Mouse (Mus musculus) liver, embryonic 14.5 days (tissue): ENCODE results near the gene Stx3. TPM values are rescaled to one million over a fixed set of nuclear protein-coding genes. Genes with fewer than 3 reads are reported as not detected.

Experiments used
- ATAC-seq: fragments of 200-750 bp; cut with Nextera tagmentation; 2 replicates; pipeline ENCODE4 v1.8.0; 2017; ENCODE audit warnings: moderate number of reproducible peaks, mild to moderate bottlenecking, moderate library complexity; ENCODE audit not compliant: insufficient read depth
- DNase-seq, 3 experiments: peaks; one replicate each; pipeline ENCODE4 v3.0.0-alpha.2; 2012 to 2013; ENCODE audit warnings: low read depth in 3 of 3, low spot score in 3 of 3
- H3K27ac ChIP-seq: fragments of 300-500 bp; sonication (generic); 2 replicates; pipeline ENCODE4 v1.5.1; 2014; ENCODE audit warnings: moderate library complexity, mild to moderate bottlenecking, control low read depth, inconsistent platforms
- H3K27me3 ChIP-seq: fragments of 300-500 bp; sonication (generic); 2 replicates; pipeline ENCODE4 v1.6.1; 2014; ENCODE audit warnings: mild to moderate bottlenecking, low read length, moderate library complexity; ENCODE audit not compliant: control insufficient read depth, insufficient read depth
- H3K36me3 ChIP-seq: fragments of 300-500 bp; sonication (generic); replicated peaks from 2 replicates; pipeline ENCODE4 v1.6.1; 2014; ENCODE audit warnings: low read depth; ENCODE audit not compliant: control insufficient read depth, insufficient read depth
- H3K4me1 ChIP-seq, 2 experiments: fragments of 200-500 bp in 1 of 2; fragments of 300-500 bp in 1 of 2; sonication (generic) in 1 of 2; replicated peaks; 2 replicates each; pipeline ENCODE4 v1.6.1; 2012 to 2014; ENCODE audit warnings: antibody characterized with exemption in 1 of 2, inconsistent platforms in 1 of 2, low read length in 1 of 2; ENCODE audit not compliant: control insufficient read depth in 2 of 2, insufficient read depth in 2 of 2
- H3K4me2 ChIP-seq: fragments of 300-500 bp; sonication (generic); 2 replicates; pipeline ENCODE4 v1.6.1; 2014; ENCODE audit warnings: low read depth, mild to moderate bottlenecking, control low read depth, moderate library complexity
- H3K4me3 ChIP-seq, 2 experiments: fragments of 200-500 bp in 1 of 2; fragments of 300-500 bp in 1 of 2; sonication (generic) in 1 of 2; 2 replicates each; pipeline ENCODE4 v1.5.1; 2012 to 2014; ENCODE audit warnings: low read depth in 2 of 2, low read length in 2 of 2, mild to moderate bottlenecking in 2 of 2, control low read depth in 1 of 2, inconsistent platforms in 1 of 2, moderate library complexity in 1 of 2; ENCODE audit not compliant: insufficient read depth in 1 of 2
- H3K9ac ChIP-seq: fragments of 300-500 bp; sonication (generic); replicated peaks from 2 replicates; pipeline ENCODE4 v1.6.1; 2014; ENCODE audit warnings: mild to moderate bottlenecking, control low read depth, moderate library complexity
- H3K9me3 ChIP-seq: fragments of 300-500 bp; sonication (generic); 2 replicates; pipeline ENCODE4 v1.6.1; 2016; ENCODE audit warnings: low read length, mixed read lengths; ENCODE audit not compliant: control insufficient read depth
- CTCF ChIP-seq: IDR thresholded peaks from 2 replicates; pipeline ENCODE4 v1.5.1; 2016; ENCODE audit warnings: antibody characterized with exemption, low read depth, control low read depth
- EP300 ChIP-seq: IDR thresholded peaks from 2 replicates; pipeline ENCODE4 v1.6.1; 2016; ENCODE audit warnings: antibody characterized with exemption, low read depth
- WGBS: fragments of 180-500 bp; shearing (Covaris S2); extraction: QIAGEN DNeasy Blood & Tissue Kit; methylation state at CpG from one replicate; pipeline ENCODE4 v1.1.7; 2014; ENCODE audit not compliant: insufficient replicate concordance; 5-methylcytosine and 5-hydroxymethylcytosine counted together
- polyA plus RNA-seq, 2 experiments: library from polyadenylated mRNA; depleted of rRNA in 1 of 2; stranded (reverse) in 1 of 2; unstranded in 1 of 2; fragments of >200 nt; fragmentation: Nextera tagmentation in 1 of 2; extraction: Ambion mirVana in 1 of 2; gene quantifications; 2 replicates each; pipeline versions ENCODE4 v1.2.1 to v1.2.3; 2012 to 2014

Stx3 gene
- polyA plus RNA-seq, 2 experiments = 0.78 to 2.6 TPM

GRCm38 (mm10) chr19:11813649-11814048, 5.6 kb downstream of the Stx3 start:
- ATAC-seq (no peak), DNase-seq (no peak)
- H3K4me3 ChIP-seq = no peak overlapping the region
- peaks cover 21% of the 10 kb centered on the region for H3K27me3 ChIP-seq
- H3K4me1 ChIP-seq = 0 out of 4 replicates have a peak, but pooled peaks cover 0 to 2% of the 10 kb centered on the region in 2 experiments
- H3K27ac ChIP-seq = no peak overlapping the region
- WGBS = 32% methylated on average over 8 of the region's 8 CpGs
- no peak overlapping the region for H3K4me2 ChIP-seq
- H3K9ac ChIP-seq = no peak overlapping the region
- H3K36me3 ChIP-seq = no peaks in the 10 kb centered on the region
- TF ChIP-seq EP300 (no peak), CTCF (no peak)
- H3K9me3 ChIP-seq = no peaks in the 10 kb centered on the region

- no peak for ATAC-seq
Observed at GRCm38 (mm10) chr19:11813136-11813535, 6.1 kb downstream of the Stx3 start.

GRCm38 (mm10) chr19:11811688-11812365, 7.4 kb downstream of the Stx3 start:
- ATAC-seq = no peak
- Histone ChIP-seq H3K27ac (no peak overlapping the region), H3K4me2 (no peak overlapping the region), H3K4me1 (peaks cover 0 to 4% of the 10 kb centered on the region in 2 experiments; a peak in 1 of 4 replicates), H3K36me3 (no peaks in the 10 kb centered on the region), H3K9ac (no peak overlapping the region), H3K4me3 (no peak overlapping the region), H3K27me3 (peaks cover 3% of the 10 kb centered on the region), H3K9me3 (no peaks in the 10 kb centered on the region)
- 28% methylated on average over 5 of the region's 5 CpGs for WGBS
- no peak for TF ChIP-seq EP300
- no peak for TF ChIP-seq CTCF
- DNase-seq = no peak

More at GRCm38 (mm10) chr19:11813136-11813535, 6.1 kb downstream of the Stx3 start:
- no peak overlapping the region for H3K4me2 ChIP-seq
- no peak for DNase-seq
- H3K9me3 ChIP-seq = no peaks in the 10 kb centered on the region
- peaks cover 16% of the 10 kb centered on the region for H3K27me3 ChIP-seq
- TF ChIP-seq EP300 = no peak
- TF ChIP-seq CTCF = no peak
- no peak overlapping the region for H3K9ac ChIP-seq
- H3K4me1 ChIP-seq = 0 out of 4 replicates have a peak, but pooled peaks cover 0 to 2% of the 10 kb centered on the region in 2 experiments
- WGBS = 62% methylated on average over 4 of the region's 4 CpGs
- H3K27ac ChIP-seq = no peak overlapping the region
- H3K36me3 ChIP-seq = no peaks in the 10 kb centered on the region
- H3K4me3 ChIP-seq = no peak overlapping the region

DNA sequence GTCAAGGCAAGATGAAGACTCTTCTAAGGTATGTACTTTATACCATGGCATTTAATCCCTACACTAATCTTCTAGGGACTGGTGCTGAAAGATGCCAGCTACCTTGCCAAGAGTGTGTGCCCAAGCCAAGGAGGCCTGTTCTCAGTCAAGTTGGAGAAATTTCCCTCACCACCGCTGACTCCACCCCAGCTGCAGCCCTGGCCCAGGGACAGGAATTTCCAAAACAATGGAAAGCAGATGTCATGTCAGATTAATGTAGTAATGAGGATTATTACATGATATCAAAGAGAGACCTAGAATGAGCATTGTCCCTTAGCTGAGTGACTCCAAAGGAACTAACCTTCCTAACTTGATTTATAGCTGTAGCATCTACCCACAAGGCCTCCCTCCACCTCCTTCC, 8.3 kb downstream of the Stx3 start:
- Histone ChIP-seq H3K4me1 (peaks cover 0 to 4% of the 10 kb centered on the region in 2 experiments; a peak in 1 of 4 replicates), H3K4me3 (no peak overlapping the region), H3K27me3 (no peaks in the 10 kb centered on the region), H3K9me3 (no peaks in the 10 kb centered on the region), H3K36me3 (no peaks in the 10 kb centered on the region), H3K4me2 (no peak overlapping the region), H3K9ac (no peak overlapping the region), H3K27ac (no peak overlapping the region)
- ATAC-seq (no peak), DNase-seq (no peak)
- TF ChIP-seq EP300 (no peak), CTCF (no peak)
- WGBS = 61% methylated on average over 1 of the region's 1 CpGs

GRCm38 (mm10) chr19:11810003-11810758, 9.0 kb downstream of the Stx3 start:
- no peak overlapping the region for H3K9ac ChIP-seq
- H3K4me3 ChIP-seq = no peak overlapping the region
- peaks cover 0 to 4% of the 10 kb centered on the region in 2 experiments; a peak in 1 of 4 replicates for H3K4me1 ChIP-seq
- no peak overlapping the region for H3K4me2 ChIP-seq
- 25% methylated on average over 5 of the region's 5 CpGs for WGBS
- H3K9me3 ChIP-seq = no peaks in the 10 kb centered on the region
- no peak for ATAC-seq
- H3K27me3 ChIP-seq = no peaks in the 10 kb centered on the region
- no peak overlapping the region for H3K27ac ChIP-seq
- DNase-seq = no peak
- TF ChIP-seq EP300 = no peak
- no peak for TF ChIP-seq CTCF
- no peaks in the 10 kb centered on the region for H3K36me3 ChIP-seq
